Mouse (Mus musculus) induced T-regulatory cell, adult 2 months (primary cell): Measurements from ENCODE around the gene Thra.

ENCODE experiments used
- DNase-seq: peaks from one replicate; pipeline ENCODE4 v3.0.0-alpha.2; 2012; ENCODE audit warnings: low read depth

Gene Thra

DNA sequence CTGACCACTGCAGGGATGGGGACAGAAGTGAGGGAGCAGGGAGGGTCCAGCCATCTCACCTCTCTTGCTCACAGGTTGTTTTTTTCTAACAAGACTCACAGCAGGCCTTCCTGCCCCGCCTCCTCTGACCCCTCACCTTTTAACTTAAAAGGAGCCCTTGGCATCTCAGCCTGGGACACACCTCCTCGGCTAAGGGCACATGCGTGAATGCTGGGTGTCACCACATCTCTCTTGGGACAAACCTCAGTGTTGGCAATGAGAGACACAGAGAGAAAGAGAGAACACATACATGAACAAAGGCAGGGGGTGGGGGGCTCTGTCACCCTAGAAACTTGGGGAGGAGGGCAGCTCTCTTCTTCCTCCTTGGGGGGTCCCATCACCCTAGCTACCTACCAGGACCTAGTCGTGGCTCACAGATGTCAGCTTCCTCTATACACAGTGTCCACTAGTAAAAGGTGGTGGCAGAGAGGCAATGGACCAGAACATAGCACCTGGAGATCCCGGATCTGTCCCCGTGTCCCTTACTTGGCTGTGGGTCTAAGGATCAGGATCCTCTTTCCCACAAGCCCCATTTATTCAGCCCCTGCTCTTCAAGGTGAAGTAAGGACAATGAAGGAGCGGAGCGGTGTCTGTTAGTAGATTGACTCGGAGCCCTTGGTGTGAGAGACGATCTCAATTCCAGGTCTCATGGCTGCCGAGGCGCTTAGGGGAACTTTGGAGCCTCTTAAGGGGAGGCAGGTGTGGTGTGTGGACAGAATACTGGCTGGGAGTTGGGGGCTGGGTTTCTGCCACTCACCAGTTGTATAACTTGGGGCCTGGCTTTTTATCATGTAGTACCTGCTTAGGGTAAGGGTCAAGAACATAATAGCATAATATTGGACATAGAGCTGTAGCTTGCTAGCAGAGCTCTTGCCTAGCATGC lies 5.8 kb downstream of the Thra start:
- DNase-seq: no peak

DNA sequence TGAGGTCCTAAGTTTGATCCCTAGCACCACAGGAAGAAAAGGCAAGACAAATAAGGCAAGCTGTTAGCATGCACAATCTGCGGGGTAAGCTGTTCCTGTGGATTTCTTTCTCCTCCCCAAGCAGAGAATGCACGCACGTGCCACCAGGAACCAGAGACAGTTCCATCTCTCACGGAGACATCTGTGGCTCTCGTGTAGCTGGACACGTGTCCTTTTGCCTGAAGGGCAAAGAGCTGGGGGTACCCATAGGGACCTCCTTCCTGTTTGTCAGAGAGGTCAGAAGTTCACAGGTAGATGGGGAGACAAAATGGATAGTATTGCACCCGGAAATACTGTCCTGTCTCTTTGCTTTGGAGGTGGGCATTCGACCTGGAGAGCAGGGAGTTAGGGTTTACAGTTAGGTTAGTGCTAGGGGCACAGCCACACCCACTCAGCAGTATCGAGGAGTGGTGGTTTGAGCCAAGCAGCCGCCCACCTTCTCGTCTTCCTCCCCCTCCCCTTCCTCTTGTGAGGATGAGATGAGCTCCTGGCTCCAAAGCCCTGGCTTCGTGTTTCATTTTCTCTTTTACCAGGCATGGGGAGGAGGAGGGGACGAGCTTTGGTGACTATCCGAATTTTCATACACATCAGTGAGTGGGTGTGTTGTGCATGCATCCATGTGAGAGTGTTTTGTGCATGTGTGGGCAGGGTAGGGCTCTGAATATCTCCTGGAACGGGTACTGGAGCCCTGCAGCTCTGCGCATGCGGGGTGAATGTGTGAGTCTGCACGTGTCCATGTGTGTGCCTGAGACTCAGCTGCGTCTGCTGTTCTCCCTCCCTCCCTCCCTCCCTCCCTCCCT lies 6.6 kb downstream of the Thra start:
- peak; percentile 80 for DNase-seq

DNA sequence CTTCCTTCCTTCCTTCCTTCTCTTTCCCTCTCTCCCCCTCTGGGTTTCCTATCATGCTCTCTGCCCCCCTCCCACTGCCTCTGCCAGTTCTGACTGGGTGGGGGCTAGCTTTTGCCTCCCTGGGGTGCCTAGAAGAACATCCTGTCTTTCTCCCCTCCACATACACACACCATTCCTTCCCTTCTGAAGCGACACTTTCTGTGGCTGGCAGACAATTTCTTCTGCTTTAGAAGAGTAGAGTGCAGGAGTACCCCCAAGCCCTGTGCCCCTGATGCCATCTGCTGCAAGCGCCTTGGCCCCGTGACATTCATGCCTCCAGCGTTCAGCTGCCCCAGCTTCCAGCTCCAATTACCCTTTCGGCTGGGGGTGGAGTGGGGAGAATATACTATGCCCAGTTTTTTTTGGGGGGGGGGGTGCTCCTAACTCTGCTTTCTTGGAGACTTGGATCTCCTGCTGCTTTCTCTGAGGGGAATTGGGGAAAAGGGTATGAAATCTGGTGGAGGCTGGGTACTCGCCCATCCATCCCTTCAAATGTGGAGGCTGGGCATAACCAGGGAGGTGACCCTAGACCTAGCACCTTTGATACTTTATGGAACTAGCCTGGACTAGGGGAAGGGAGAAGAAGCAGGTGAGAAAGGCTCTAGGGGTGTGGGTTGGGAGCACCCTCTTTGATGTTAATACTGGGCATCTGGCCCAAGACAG lies 7.5 kb downstream of the Thra start:
- peak; percentile 48 for DNase-seq

GRCm38 (mm10) chr11:98748506-98749416 lies 8.3 kb downstream of the Thra start:
- DNase-seq: no peak

DNA sequence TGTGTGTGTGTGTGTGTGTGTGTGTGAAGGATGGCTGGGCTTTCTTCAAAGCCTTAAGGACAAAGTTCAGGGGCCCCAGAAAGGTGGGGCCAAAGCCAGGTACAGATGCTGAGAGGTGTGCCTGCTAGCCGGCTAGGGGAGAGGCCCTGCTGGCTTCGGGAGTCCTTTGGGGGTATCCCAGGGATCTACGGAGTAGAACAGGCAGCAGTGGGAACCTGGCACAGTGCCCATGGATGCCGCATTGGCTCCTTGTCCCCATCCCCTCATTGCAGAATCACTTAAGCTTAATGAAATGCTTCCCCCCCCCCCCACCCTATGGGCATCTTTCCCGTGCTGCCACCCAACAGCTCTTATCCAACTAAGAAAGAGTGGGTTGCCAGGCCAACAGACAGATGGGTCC lies 9.3 kb downstream of the Thra start:
- DNase-seq: no peak

- no peak for DNase-seq
Observed at GRCm38 (mm10) chr11:98750351-98751201, 10.1 kb downstream of the Thra start.

- no peak for DNase-seq
Observed at GRCm38 (mm10) chr11:98751221-98751782, 10.9 kb downstream of the Thra start.

DNA sequence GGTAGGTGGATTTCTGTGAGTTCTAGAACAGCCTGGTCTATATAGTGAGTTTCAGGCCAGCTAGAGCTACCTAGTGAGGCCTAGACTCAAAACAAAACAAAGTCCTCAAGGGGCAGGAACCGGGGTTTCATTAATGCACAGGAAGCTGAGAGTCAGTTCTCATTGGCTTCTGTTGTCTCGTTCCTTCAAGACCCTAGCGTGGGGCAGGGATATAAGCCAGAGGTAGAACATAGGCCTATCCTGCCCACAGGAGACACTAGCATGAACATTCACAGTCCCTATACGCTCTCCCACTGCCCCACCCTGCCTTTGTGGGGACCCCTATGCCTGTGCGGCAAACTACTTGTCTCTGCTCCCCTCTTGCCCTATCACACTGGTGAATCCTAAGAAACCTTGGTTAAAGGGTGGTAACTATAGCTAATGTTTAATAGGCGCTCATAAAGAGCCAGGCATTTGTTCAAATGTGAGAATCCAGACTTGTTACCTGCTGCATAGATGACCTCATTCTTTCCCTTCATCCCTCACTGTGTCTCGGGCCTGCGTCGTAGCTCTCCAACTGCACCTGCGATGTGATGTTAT lies 12.2 kb downstream of the Thra start:
- DNase-seq: no peak

DNA sequence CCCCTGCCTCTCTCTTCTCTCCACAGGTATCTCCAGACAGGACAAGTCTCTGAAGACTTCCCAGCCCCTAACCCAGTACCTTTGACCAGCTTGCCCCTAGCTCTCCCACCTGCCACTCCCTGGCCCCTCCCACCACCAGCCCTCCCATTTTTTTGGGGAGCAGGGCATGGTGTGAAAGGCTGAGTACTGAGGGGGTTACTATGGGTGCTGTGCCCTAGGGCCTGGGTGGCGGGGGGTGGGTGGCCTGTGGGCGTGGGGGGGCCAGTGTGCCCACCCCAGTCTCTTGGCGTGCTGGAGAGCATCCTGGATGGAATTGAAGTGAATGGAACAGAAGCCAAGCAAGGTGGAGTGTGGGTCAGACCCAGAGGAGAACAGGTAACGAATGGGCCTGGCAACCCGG lies 12.8 kb downstream of the Thra start:
- no peak for DNase-seq

DNA sequence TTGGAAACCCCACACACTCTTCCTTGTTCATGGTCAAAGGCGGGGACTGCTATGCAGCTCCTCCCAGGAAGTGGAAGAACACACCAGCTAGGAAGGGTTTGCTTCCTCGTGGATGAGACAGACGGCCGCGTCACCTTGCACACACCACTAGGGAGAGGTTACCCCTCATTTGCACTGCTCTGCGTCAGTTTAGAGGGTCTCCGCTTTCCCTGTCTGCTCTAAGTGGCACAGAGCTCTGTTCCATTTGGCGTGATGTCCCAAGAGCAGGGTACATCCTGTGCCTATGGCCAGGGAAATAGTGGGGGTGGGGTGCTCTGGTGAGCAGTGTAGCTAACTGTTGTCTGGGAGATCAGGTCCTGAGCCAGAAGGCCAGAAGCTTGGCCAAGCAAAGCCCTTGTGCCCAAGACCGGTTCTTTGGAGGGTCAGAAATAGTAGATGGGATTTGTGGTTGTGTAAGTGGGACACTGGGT lies 13.7 kb downstream of the Thra start:
- DNase-seq: no peak

GRCm38 (mm10) chr11:98754621-98755181 lies 14.3 kb downstream of the Thra start:
- DNase-seq: peak; percentile 86

- DNase-seq: no peak
Observed at GRCm38 (mm10) chr11:98755726-98756380, 15.4 kb downstream of the Thra start.

DNA sequence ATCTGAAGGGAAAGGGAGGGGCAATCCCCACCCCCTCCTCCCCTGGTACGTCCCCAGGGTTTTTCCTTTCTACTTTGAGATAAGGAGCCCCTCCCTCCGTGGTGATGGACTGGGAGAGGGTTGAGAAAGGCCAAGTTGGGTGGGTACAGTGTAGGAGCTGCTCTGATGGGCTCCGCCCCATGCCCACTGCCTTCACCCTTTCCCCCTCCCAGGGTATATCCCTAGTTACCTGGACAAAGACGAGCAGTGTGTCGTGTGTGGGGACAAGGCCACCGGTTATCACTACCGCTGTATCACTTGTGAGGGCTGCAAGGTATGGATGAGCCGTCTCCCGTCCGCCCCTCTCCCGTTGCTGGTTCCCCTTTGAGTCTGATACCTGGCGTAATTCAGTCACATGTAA lies 16.3 kb downstream of the Thra start:
- DNase-seq: no peak

DNA sequence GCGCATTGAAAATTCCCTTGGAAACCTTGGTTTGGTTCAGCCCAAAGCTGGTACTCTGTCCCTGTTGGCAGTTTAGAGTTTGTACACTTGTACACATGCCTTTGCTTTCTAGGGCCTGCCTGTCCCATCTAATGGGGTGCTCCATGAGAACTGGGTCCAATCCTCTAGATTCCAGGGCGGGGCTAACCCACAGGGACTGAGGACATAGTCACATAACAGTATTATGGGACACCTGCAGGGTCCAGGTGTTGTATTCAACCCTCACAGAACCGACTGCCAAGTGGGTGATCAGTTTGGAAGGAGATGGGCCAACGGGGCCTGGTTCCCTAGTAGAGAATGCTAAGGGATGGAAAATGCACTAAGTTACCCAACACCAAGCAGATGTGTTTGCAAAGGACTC lies 21.5 kb downstream of the Thra start:
- no peak for DNase-seq

GRCm38 (mm10) chr11:98762756-98763501 lies 22.5 kb downstream of the Thra start:
- DNase-seq: peak; percentile 42

DNA sequence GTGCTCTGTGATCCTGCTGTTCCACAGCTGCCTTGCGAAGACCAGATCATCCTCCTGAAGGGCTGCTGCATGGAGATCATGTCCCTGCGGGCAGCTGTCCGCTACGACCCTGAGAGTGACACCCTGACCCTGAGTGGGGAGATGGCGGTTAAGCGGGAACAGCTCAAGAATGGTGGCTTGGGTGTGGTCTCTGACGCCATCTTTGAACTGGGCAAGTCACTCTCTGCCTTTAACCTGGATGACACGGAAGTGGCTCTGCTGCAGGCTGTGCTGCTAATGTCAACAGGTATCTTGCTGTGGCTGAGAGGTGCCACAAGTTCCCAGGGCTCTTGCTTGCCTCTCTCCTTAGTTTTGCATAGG lies 23.0 kb downstream of the Thra start:
- no peak for DNase-seq

DNA sequence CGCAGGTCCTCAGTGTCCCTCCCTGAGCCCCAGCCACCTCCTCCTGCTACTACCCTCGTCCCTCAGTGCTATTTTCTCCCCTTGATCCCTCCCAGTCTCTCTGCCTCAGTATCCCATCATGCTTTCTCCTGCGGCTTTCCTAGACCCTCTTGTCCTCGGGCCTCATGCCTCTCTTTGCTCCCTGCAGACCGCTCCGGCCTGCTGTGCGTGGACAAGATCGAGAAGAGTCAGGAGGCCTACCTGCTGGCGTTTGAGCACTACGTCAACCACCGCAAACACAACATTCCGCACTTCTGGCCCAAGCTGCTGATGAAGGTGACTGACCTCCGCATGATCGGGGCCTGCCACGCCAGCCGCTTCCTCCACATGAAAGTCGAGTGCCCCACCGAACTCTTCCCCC lies 23.7 kb downstream of the Thra start:
- DNase-seq: no peak

- no peak for DNase-seq
Observed at GRCm38 (mm10) chr11:98764746-98765145, 24.3 kb downstream of the Thra start.
